Mouse (Mus musculus) liver, embryonic 14.5 days (tissue): Measurements from ENCODE around the gene Krtap9-3.

Experiments
- CTCF ChIP-seq: IDR thresholded peaks from 2 replicates; pipeline ENCODE4 v1.5.1; 2016; ENCODE audit warnings: antibody characterized with exemption, low read depth, control low read depth
- EP300 ChIP-seq: IDR thresholded peaks from 2 replicates; pipeline ENCODE4 v1.6.1; 2016; ENCODE audit warnings: antibody characterized with exemption, low read depth

- TF ChIP-seq CTCF (no peak), EP300 (no peak)
These were observed 24.7 kb downstream of the Krtap9-3 start for GRCm38 (mm10) chr11:99573164-99573563.
